Mouse (Mus musculus) heart, postnatal 0 days (tissue): ENCODE data around the gene Tma7.

ENCODE experiments used
- CTCF ChIP-seq: IDR thresholded peaks from 2 replicates; pipeline ENCODE4 v1.5.1; 2016; ENCODE audit warnings: antibody characterized with exemption, control low read depth, low read depth
- EP300 ChIP-seq: IDR thresholded peaks from 2 replicates; pipeline ENCODE4 v1.6.1; 2016; ENCODE audit warnings: antibody characterized with exemption, low read depth

DNA sequence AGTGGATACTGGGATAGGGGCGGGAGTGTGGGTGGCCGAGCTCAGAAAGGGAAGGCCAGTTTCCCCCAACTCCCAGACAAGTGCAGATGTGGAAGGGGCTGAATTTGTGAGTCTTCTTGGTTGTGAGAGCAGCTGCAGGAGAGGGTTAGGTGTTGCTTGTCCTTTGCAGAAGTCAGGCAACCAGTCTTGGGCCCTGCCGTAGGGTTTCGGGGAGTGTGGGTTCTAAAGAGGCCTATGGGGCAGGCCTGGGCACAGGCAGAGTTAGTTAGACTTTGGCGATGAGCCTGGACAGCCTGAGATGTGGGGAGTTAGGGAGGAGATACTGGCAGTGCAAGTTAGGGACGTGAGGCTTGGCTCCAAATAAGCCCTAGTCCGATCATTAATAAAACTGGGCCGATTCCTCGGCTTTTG, 13.9 kb upstream of the Tma7 start:
- TF ChIP-seq CTCF (no peak), EP300 (no peak)
